Mouse (Mus musculus) kidney, postnatal 25 days (tissue): ENCODE results near the gene Srrm3.
A peak's percentile ranks its signal among the peaks of the same experiment; 100 is the strongest.

Source experiments
- DNase-seq, 2 experiments: peaks; one replicate each; pipeline ENCODE4 v3.0.0; 2021; ENCODE audit warnings: mixed read lengths in 2 of 2

Gene Srrm3

GRCm38 (mm10) chr5:135824517-135824916, 17.8 kb downstream of the Srrm3 start:
- no peak for DNase-seq

GRCm38 (mm10) chr5:135826225-135826624, 19.5 kb downstream of the Srrm3 start:
- DNase-seq = no peak

GRCm38 (mm10) chr5:135829381-135829780, 22.7 kb downstream of the Srrm3 start:
- DNase-seq = no peak

GRCm38 (mm10) chr5:135832729-135833128, 26.0 kb downstream of the Srrm3 start:
- DNase-seq = no peak

- DNase-seq = peak; percentile 56 to 72
Observed at GRCm38 (mm10) chr5:135834769-135835491, 28.2 kb downstream of the Srrm3 start.

- peak in 1 of 2 experiments; percentile 5 for DNase-seq
Observed at GRCm38 (mm10) chr5:135835492-135835858, 28.8 kb downstream of the Srrm3 start.

GRCm38 (mm10) chr5:135835981-135836380, 29.3 kb downstream of the Srrm3 start:
- peak in 1 of 2 experiments; percentile 4 for DNase-seq

GRCm38 (mm10) chr5:135841651-135842050, 35.0 kb downstream of the Srrm3 start:
- DNase-seq = no peak

GRCm38 (mm10) chr5:135843418-135843817, 36.7 kb downstream of the Srrm3 start:
- peak in 1 of 2 experiments; percentile 64 for DNase-seq

GRCm38 (mm10) chr5:135845676-135846320, 39.1 kb downstream of the Srrm3 start:
- no peak for DNase-seq

GRCm38 (mm10) chr5:135847460-135847859, 40.8 kb downstream of the Srrm3 start:
- no peak for DNase-seq

- no peak for DNase-seq
Observed at GRCm38 (mm10) chr5:135847881-135848280, 41.2 kb downstream of the Srrm3 start.

GRCm38 (mm10) chr5:135851024-135851423, 44.3 kb downstream of the Srrm3 start:
- DNase-seq = no peak

- no peak for DNase-seq
Observed at GRCm38 (mm10) chr5:135851481-135851880, 44.8 kb downstream of the Srrm3 start.

GRCm38 (mm10) chr5:135852421-135852820, 45.7 kb downstream of the Srrm3 start:
- no peak for DNase-seq

GRCm38 (mm10) chr5:135853731-135854130, 47.0 kb downstream of the Srrm3 start:
- DNase-seq = no peak

- peak; percentile 81 to 84 for DNase-seq
Observed at GRCm38 (mm10) chr5:135855156-135855555, 48.5 kb downstream of the Srrm3 start.

GRCm38 (mm10) chr5:135866662-135867061, 60.0 kb downstream of the Srrm3 start:
- no peak for DNase-seq

GRCm38 (mm10) chr5:135867637-135868593, 61.2 kb downstream of the Srrm3 start:
- no peak for DNase-seq

- DNase-seq = no peak
Observed at GRCm38 (mm10) chr5:135868653-135869052, 62.0 kb downstream of the Srrm3 start.

- no peak for DNase-seq
Observed at GRCm38 (mm10) chr5:135869661-135870423, 63.2 kb downstream of the Srrm3 start.

- no peak for DNase-seq
Observed at GRCm38 (mm10) chr5:135870505-135870904, 63.8 kb downstream of the Srrm3 start.
